Mouse (Mus musculus) c-Kit-negative CD71-positive TER-119-positive erythroid progenitor cells, embryonic 14.5 days (primary cell): Measurements from ENCODE around the gene Gps2.

Experiments
- DNase-seq: peaks from one replicate; pipeline ENCODE4 v3.0.0-alpha.2; 2013; ENCODE audit warnings: low read depth, low spot score

Gene Gps2

DNA sequence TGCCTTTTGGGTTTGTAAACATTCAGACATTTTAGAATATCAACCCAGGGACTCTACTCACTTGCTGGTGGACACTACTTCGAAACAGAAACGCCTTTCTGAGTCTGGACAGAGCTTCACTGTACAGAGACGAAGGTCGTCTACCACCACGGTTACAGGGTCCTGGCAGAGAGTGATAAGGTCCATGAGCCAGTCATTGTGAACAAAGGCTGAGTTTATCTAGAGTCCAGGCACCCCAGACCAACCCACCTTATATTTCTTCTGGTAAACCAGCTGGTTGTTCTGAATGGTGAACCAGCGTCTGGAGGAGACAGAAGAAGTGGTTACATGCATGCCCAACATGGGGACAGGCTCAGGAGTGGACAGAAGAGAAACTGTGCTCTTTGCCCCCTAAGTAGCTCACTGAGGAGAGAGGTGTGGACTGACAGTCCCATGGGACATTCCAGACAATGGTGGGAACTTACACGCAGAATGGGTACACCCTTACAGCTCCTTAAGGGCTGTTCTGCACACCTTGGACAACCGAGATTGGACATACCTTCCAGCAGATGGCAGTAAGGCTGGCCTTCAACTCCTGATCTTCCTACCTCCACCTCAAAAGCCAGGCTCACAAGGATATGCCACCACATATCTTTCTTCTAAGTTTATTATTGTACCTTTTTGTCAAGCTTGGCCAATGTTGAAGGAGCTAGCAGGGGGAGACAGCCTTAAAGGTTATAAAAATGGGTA is 26.6 kb upstream of the Gps2 start:
- no peak for DNase-seq

GRCm38 (mm10) chr11:69891482-69891881 is 22.2 kb upstream of the Gps2 start:
- no peak for DNase-seq

DNA sequence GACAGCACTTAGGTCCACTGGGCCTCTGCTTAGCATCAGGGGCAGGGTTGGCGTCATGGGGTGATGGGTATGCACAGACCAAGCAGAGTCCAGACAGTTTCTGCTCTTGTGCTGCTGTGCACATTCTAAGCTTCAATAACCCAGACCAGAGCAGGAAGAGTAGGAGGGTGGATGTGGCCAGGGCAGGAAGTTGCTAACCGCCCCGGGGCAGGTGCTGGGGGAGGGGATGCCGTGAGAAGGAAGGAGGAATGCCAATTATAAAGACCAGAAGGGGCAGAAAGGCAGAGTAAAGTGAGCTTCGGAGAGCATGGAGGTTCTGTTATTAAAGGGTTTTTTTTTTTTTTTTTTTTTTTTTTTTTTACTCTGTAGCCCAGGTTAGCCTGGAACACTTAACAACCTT is 19.0 kb upstream of the Gps2 start:
- DNase-seq, result no peak

GRCm38 (mm10) chr11:69895291-69895690 is 18.4 kb upstream of the Gps2 start, which contains the start of gene Acap1:
TSS of gene Acap1 (minus strand) at chr11:69895539.
- no peak for DNase-seq

DNA sequence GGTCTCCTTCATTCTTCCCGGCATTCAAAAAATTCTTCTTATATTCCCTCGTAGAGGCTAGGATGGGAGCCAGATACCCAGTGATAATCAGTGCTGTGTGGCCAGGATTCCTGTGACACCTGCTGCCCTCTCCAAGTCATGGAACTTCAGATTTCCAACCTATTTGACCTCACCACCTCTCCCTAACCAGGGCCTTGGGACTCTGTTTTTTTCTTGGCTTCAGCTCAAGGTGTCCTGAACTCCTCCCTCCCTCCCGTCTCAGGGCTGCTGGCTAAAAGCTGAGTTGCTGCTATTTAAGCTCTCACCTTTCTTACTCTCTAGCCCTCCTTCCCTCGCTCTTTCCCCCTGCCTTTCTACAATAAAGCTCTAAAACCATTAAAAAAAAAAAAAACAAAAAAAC is 13.8 kb upstream of the Gps2 start:
- no peak for DNase-seq

DNA sequence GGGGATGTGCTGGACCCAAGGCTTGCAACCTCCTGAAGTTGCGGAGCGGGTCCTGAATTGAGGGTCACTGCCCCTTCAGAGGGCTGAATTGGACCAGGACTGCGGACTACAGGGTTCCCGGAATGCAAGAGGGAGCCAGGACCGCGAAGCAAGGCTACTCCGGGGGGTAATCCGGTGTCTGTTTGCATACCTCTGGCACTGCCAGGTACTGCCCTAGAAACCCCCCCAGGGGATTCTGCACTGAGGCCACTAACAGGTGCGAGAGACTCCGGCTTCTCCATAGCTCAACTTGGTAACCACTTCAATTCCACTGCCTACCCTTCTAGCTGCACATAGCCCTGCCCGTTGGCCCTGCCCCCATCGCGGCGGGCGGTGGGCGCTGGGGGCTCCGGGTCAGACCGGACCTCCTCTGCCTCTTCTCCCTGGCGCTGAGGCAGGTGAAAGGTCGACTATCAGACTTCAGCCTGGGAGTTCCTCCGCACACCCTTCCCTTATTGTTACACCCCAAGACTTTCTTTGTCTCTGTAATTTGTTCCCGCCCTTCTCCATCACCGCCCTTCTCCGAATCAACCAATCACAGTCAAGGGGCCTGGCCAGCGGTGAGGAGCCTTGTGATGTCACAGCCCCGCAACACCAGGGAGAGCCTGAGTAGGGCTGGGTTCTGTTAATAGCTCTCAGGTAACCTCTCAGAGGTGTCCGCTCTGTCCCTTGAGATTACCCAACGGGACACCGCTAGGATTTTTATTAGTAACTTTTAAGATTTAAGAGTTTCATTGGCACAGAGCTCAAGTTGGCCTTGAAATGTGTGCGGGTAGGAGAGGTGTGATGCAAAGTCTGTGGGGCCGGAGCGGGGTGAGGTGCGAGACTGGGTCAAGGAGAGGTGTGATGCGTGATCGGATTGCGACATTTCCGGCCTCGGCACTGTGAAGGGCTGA is 12.9 kb upstream of the Gps2 start, which contains the start of the genes 2810408A11Rik and Neurl4:
Gene 2810408A11Rik (minus strand): TSS at position 517 of the 935 bp plus-strand sequence.
Gene Neurl4 (plus strand): TSS at position 602 of the 935 bp plus-strand sequence.
- peak; percentile 88 for DNase-seq

- DNase-seq, result peak; percentile 81
Measured at GRCm38 (mm10) chr11:69901406-69901846, 12.3 kb upstream of the Gps2 start.

DNA sequence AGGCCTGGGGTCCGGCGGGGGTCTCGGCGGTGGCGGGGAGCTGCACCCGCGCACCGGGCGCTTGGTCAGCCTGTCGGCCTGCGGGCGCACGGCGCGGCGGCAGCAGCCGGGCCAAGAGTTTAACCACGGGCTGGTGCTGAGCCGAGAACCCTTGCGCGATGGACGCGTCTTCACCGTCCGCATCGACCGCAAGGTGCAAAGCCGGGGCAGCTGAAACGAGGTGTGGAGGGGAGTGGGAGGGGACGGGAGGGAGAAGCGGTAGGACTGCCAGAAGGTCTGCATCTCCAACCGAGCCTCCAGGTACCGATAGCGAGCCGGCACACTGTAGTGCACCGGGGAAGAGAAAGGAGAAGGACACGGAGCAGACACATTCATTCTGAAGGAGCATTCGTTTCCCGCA is 11.7 kb upstream of the Gps2 start:
- no peak for DNase-seq

DNA sequence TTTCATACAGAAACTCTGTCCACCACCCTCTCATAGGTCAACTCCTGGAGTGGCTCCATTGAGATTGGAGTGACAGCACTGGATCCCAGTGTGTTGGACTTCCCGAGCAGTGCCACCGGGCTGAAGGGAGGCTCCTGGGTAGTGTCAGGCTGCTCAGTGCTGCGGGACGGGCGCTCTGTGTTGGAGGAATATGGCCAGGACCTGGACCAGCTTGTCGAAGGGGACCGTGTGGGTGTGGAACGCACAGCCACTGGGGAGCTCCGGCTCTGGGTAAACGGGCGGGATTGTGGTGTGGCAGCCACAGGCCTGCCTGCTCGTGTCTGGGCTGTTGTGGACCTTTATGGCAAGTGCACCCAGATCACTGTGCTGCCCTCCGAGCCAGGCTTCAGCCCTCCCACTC is 10.7 kb upstream of the Gps2 start:
- no peak for DNase-seq

GRCm38 (mm10) chr11:69904311-69904710 is 9.4 kb upstream of the Gps2 start:
- DNase-seq, result no peak

- DNase-seq, result no peak
Measured at GRCm38 (mm10) chr11:69908645-69909044, 5.0 kb upstream of the Gps2 start.

GRCm38 (mm10) chr11:69909174-69909573 is 4.5 kb upstream of the Gps2 start:
- no peak for DNase-seq

DNA sequence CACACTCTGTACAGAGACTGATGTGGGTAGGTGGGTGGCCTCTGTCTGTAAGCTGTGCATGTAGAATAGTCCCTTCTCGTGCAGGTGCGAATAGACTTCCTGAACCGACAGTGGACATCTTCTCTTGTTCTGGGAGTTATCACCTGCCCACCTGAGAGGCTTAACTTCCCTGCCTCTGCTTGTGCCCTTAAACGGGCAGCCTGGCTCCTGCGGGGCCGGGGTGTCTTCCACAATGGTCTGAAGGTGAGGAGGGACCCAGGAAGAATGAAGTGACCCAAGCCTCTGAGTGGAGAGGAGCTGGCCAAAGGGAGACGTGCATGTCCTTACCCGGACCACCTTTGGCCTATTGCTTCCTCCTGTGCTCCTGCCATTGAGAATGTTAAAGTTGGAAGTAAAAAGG is 3.5 kb upstream of the Gps2 start:
- no peak for DNase-seq

- DNase-seq, result no peak
Measured at GRCm38 (mm10) chr11:69910781-69911560, 2.7 kb upstream of the Gps2 start.

GRCm38 (mm10) chr11:69911701-69912100 is 2.0 kb upstream of the Gps2 start:
- no peak for DNase-seq

DNA sequence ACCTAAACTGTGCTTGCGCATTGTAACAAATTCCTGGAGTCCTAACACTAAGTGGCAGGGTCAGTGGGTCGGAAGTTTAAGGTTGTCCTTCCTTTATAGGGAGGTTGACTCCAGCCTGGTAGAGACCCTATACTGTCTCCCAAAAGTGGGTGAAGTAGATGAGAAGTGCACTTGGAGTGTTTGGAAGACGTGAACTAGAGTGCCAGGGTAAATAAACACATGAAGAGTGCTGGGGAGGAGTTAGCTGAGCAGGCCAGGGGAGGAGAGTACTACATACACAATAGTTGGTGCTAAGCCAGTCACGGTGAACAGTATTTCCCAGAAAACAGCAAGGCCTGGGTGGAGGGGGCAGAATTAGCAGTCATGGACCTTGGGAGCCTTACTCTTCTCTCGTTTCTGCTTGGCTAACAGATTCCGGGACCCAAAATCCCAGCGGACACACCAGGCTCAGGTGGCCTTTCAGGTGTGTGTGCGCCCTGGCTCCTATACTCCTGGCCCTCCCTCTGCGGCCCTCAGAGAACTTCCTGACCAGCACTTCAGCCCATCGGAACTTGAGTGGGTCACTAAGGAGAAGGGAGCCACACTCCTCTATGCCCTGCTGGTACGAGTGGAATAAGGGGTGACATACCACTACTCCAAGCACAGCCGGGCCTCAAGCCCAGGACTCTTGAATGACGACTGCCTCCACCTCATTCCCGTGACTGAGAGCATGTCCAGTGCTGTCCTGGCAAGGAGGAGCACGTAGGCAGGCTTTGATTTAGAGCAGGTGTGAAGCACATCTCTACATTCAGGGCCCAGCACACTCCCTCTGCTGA is 765 bp upstream of the Gps2 start:
- DNase-seq, result no peak

- DNase-seq, result no peak
Measured at GRCm38 (mm10) chr11:69914372-69914764, 680 bp downstream of the Gps2 start.

DNA sequence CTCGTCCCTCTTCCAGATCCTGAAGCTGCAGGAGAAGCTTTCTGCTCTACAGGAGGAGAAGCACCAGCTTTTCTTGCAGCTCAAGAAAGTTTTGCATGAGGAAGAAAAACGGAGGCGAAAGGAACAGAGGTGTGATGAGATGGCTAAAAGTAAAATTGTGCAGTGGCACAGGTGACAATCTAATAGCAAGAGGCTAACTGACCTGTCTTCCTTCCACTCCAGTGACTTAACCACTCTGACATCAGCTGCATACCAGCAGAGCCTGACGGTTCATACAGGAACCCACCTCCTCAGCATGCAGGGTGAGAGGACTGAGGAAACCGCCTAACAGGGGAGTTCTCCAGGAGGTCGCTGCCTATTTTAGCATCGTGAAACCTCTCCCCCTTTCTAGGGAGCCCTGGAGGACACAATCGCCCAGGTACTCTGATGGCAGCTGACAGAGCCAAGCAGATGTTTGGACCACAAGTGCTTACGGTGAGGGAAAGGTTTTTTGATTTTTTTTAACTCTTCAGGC is 1.3 kb downstream of the Gps2 start:
- no peak for DNase-seq

- peak; percentile 76 for DNase-seq
Measured at GRCm38 (mm10) chr11:69915667-69916627, 2.3 kb downstream of the Gps2 start.
